Mouse (Mus musculus): ENCODE measurements around the gene Mmgt2. TPM values are rescaled to one million over a fixed set of nuclear protein-coding genes. Genes with fewer than 3 reads are reported as not detected.

Mmgt2 gene
- 27.4 TPM for polyA plus RNA-seq (2014; fragmentation: Illumina TruSeq; extraction: RNeasy Lipid Tissue Mini Kit (QIAGEN cat#74804); ENCODE audit: low read depth, low replicate concordance)

GRCm38 (mm10) chr11:62648591-62649391 is at the start of gene Mmgt2:
TSS of gene Mmgt2 (plus strand) at chr11:62648664.

DNA sequence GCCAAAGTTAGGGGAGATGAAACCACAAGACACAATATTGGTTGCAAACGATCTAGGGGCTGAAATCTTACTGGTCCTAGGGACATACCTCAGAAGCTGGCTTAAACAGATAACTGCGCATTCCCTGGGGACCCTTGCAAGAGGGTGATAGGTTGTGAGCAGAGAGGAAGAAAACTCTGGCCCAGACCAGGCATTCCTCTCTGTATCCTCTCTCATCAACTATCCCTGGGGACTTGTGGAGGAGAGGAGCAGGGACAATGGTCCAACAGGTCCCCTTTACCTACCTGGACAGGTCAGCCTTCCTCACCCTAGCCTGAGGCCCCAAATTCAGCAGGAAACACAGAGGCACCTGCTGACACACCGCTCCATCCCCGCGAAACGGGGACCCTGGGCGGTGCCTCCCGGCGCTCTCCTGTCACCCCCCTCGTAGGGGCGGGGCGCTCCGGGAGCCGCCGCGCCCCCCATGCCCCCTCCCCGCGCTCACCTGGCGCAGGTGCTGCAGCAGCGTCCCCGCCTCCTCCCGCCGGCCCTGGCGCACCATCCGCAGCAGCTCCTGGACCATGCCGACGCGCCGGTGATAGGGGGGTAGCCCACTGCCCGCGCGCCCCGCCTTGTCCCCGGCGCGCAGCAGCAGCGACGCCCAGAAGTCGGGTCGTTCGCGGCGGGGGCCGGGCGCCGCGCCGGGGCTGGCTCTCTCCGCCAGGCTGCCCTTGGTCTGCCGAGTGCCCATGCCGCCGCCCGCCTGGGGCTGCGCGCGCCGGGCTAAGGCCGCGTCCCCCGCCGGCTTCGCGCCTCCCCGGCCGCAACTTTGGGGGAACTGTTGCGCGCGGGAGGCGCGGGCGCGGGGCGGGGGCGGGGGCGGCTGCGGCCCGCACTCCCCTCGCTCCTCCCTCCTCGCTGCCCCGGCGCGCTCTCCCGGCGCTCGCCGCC is 538 bp upstream of the Mmgt2 start, which contains the start of gene Lrrc75a:
Lrrc75a (minus strand) TSS at position 863 of the 930 bp plus-strand sequence.

Other genes with a start within 250 kb of the Mmgt2 start
- gene Pigl, start 190.2 kb upstream of the Mmgt2 start, polyA plus RNA-seq (2014; fragmentation: Illumina TruSeq; extraction: RNeasy Lipid Tissue Mini Kit (QIAGEN cat#74804); ENCODE audit: low read depth, low replicate concordance) = 4.4 TPM
- 255 TPM for gene Ncor1, start 190.1 kb upstream of the Mmgt2 start, polyA plus RNA-seq (2014; fragmentation: Illumina TruSeq; extraction: RNeasy Lipid Tissue Mini Kit (QIAGEN cat#74804); ENCODE audit: low read depth, low replicate concordance)
- 21.6 TPM for gene Cenpv, start 109.4 kb upstream of the Mmgt2 start, polyA plus RNA-seq (2014; fragmentation: Illumina TruSeq; extraction: RNeasy Lipid Tissue Mini Kit (QIAGEN cat#74804); ENCODE audit: low read depth, low replicate concordance)
- 44.9 TPM for gene Ubb, start 97.5 kb upstream of the Mmgt2 start, polyA plus RNA-seq (2014; fragmentation: Illumina TruSeq; extraction: RNeasy Lipid Tissue Mini Kit (QIAGEN cat#74804); ENCODE audit: low read depth, low replicate concordance)
- 0.35 TPM for gene Trpv2, start 74.2 kb upstream of the Mmgt2 start, polyA plus RNA-seq (2014; fragmentation: Illumina TruSeq; extraction: RNeasy Lipid Tissue Mini Kit (QIAGEN cat#74804); ENCODE audit: low read depth, low replicate concordance)
- 31.1 TPM for gene Lrrc75a, start 141 bp upstream of the Mmgt2 start, polyA plus RNA-seq (2014; fragmentation: Illumina TruSeq; extraction: RNeasy Lipid Tissue Mini Kit (QIAGEN cat#74804); ENCODE audit: low read depth, low replicate concordance)
- gene Zfp287, start 83.2 kb downstream of the Mmgt2 start, polyA plus RNA-seq (2014; fragmentation: Illumina TruSeq; extraction: RNeasy Lipid Tissue Mini Kit (QIAGEN cat#74804); ENCODE audit: low read depth, low replicate concordance) = 5.0 TPM
- not detected for gene Gm10428, start 104.4 kb downstream of the Mmgt2 start, polyA plus RNA-seq (2014; fragmentation: Illumina TruSeq; extraction: RNeasy Lipid Tissue Mini Kit (QIAGEN cat#74804); ENCODE audit: low read depth, low replicate concordance)
- 2.6 TPM for gene Zfp286, start 140.8 kb downstream of the Mmgt2 start, polyA plus RNA-seq (2014; fragmentation: Illumina TruSeq; extraction: RNeasy Lipid Tissue Mini Kit (QIAGEN cat#74804); ENCODE audit: low read depth, low replicate concordance)
- gene Trim16, start 171.6 kb downstream of the Mmgt2 start, polyA plus RNA-seq (2014; fragmentation: Illumina TruSeq; extraction: RNeasy Lipid Tissue Mini Kit (QIAGEN cat#74804); ENCODE audit: low read depth, low replicate concordance) = 81.2 TPM
- 2.4 TPM for gene Fbxw10, start 198.4 kb downstream of the Mmgt2 start, polyA plus RNA-seq (2014; fragmentation: Illumina TruSeq; extraction: RNeasy Lipid Tissue Mini Kit (QIAGEN cat#74804); ENCODE audit: low read depth, low replicate concordance)
- 178 TPM for gene Tvp23b, start 230.8 kb downstream of the Mmgt2 start, polyA plus RNA-seq (2014; fragmentation: Illumina TruSeq; extraction: RNeasy Lipid Tissue Mini Kit (QIAGEN cat#74804); ENCODE audit: low read depth, low replicate concordance)

All from sigmoid colon, adult 10 weeks (tissue).